Mouse (Mus musculus) kidney, embryonic 16.5 days (tissue): Measurements from ENCODE around the gene Amdhd2. TPM values are rescaled to one million over a fixed set of nuclear protein-coding genes. Genes with fewer than 3 reads are reported as not detected.

Source experiments
- ATAC-seq: fragments of 200-750 bp; cut with Nextera tagmentation; 2 replicates; pipeline ENCODE4 v1.8.0; 2017; ENCODE audit warnings: moderate TSS enrichment; ENCODE audit not compliant: low FRiP score, low TSS enrichment
- H3K27ac ChIP-seq: fragments of 300-500 bp; sonication (generic); 2 replicates; pipeline ENCODE4 v1.5.1; 2014; ENCODE audit warnings: low read length
- H3K27me3 ChIP-seq: fragments of 300-500 bp; sonication (generic); 2 replicates; pipeline ENCODE4 v1.6.1; 2014; ENCODE audit warnings: low read length, control low read depth, mixed read lengths; ENCODE audit not compliant: insufficient read depth
- H3K36me3 ChIP-seq: fragments of 300-500 bp; sonication (generic); 2 replicates; pipeline ENCODE4 v1.6.1; 2014; ENCODE audit warnings: low read length, control low read depth, mixed read lengths; ENCODE audit not compliant: insufficient read depth
- H3K4me1 ChIP-seq: fragments of 300-500 bp; sonication (generic); 2 replicates; pipeline ENCODE4 v1.6.1; 2014; ENCODE audit warnings: low read length, control low read depth, mixed read lengths; ENCODE audit not compliant: insufficient read depth
- H3K4me2 ChIP-seq: fragments of 300-500 bp; sonication (generic); replicated peaks from 2 replicates; pipeline ENCODE4 v1.6.1; 2014; ENCODE audit warnings: low read depth, low read length
- H3K4me3 ChIP-seq: fragments of 300-500 bp; sonication (generic); 2 replicates; pipeline ENCODE4 v1.5.1; 2014; ENCODE audit warnings: mild to moderate bottlenecking, low read length
- H3K9ac ChIP-seq: fragments of 300-500 bp; sonication (generic); replicated peaks from 2 replicates; pipeline ENCODE4 v1.6.1; 2014; ENCODE audit warnings: low read length
- H3K9me3 ChIP-seq: fragments of 300-500 bp; sonication (generic); 2 replicates; pipeline ENCODE4 v1.6.1; 2016; ENCODE audit warnings: low read length, control low read depth
- WGBS: fragments of 180-500 bp; shearing (Covaris S2); extraction: QIAGEN DNeasy Blood & Tissue Kit; methylation state at CpG from one replicate; pipeline ENCODE4 v1.1.7; 2014; 5-methylcytosine and 5-hydroxymethylcytosine counted together
- polyA plus RNA-seq: library from polyadenylated mRNA; unstranded; fragments of >200 nt; fragmentation: Nextera tagmentation; extraction: Ambion mirVana; gene quantifications from 2 replicates; pipeline ENCODE4 v1.2.1, GENCODE M21; 2015

Amdhd2 gene
- polyA plus RNA-seq, 1 experiment from 2014 or later = 42.1 TPM

DNA sequence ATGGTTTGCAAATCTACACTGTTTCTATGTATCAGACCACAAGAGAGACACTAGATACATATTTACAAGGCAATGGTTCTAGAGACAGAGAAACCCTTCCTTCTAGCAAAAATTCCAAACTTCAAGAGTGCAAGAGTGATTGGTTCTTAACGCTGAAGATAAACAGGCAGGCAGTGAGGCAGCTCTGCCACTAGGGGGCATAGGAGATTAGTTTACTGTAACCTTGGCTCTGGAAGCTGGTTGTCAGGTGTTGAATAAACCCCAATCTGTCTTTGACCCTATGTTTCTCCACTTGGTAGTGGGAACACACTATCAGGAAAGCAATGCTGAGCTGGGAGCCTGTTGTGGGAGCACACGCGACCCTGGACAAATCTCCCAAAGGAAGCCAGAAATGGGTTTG is 9.9 kb upstream of the Amdhd2 start:
- no peak overlapping the region for H3K4me2 ChIP-seq
- peaks cover 6% of the 10 kb centered on the region for H3K4me1 ChIP-seq
- no peaks in the 10 kb centered on the region for H3K27me3 ChIP-seq
- no peaks in the 10 kb centered on the region for H3K36me3 ChIP-seq
- no peak overlapping the region for H3K9ac ChIP-seq
- H3K9me3 ChIP-seq = no peaks in the 10 kb centered on the region
- no peak for ATAC-seq
- H3K27ac ChIP-seq = no peak overlapping the region
- H3K4me3 ChIP-seq = no peak overlapping the region
- 5% methylated on average over 3 of the region's 3 CpGs for WGBS

DNA sequence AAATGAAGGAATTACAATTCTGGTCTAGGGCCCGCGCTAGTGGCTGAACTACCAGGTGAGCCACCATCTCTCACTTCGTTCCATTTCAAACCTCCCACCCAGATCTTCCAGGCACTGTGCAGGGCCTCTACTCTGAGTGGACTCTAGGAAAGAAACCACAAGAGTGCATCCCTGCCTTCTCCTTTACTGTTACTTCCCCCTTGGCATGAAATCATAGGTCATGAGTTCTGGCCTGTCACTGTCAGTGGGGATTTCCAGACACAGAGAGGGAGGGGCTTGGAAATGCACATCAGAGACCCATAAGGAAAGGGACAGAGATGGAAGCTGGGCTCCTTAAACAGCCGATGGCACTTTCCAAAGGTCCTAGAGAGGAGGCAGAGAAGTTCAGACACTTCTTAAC is 8.2 kb upstream of the Amdhd2 start:
- H3K36me3 ChIP-seq = no peaks in the 10 kb centered on the region
- no peaks in the 10 kb centered on the region for H3K27me3 ChIP-seq
- H3K4me1 ChIP-seq = peaks cover 19% of the 10 kb centered on the region
- no peak overlapping the region for H3K4me3 ChIP-seq
- no peak overlapping the region for H3K4me2 ChIP-seq
- H3K27ac ChIP-seq = no peak overlapping the region
- WGBS = 84% methylated on average over 4 of the region's 4 CpGs
- no peak for ATAC-seq
- H3K9ac ChIP-seq = no peak overlapping the region
- no peaks in the 10 kb centered on the region for H3K9me3 ChIP-seq

DNA sequence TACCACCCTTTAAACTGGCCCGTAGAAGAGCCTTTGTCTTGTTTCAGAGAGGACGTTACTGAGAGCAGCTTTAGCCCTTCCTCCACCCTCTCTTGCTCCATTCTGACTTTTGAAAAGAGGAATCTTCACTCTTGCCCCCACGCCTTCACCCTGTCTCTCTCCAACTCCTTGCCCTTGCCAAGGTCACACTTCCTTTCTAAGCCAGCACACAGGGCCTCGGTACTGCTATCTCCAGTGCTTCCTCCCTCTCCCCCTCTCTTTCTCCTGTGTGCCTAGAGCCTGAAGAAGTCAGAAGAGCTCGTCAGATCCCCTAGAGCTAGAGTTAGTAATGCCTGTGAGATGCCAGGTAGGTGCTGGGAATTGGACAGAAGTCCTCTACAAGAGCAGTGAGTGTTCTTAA is 7.2 kb upstream of the Amdhd2 start:
- H3K27me3 ChIP-seq = no peaks in the 10 kb centered on the region
- H3K4me1 ChIP-seq = peaks cover 22% of the 10 kb centered on the region
- H3K4me2 ChIP-seq = no peak overlapping the region
- H3K9ac ChIP-seq = no peak overlapping the region
- H3K36me3 ChIP-seq = peaks cover under 1% of the 10 kb centered on the region; the same call in 1 of the 2 replicates
- no peaks in the 10 kb centered on the region for H3K9me3 ChIP-seq
- no peak for ATAC-seq
- WGBS = 70% methylated on average over 5 of the region's 5 CpGs
- H3K4me3 ChIP-seq = no peak overlapping the region
- no peak overlapping the region for H3K27ac ChIP-seq

DNA sequence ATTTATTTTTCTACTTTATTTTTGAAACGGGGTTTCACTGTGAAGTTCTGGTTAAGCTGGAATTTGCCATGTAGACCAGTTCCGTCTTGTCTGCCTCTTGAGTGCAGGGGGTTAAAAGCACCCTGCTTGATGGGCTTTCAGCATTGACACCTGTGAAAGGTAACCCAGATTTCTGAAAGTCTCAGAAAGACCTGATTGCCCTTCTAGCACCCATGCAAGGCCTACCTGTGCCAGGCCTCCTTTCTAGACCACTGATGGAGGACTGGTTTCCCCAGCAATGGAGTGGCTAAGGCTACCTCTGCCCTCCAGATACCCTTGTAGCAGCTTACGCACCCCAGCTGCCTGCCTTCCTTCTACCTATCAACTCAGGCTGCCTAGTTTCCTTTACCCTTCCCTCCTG is 6.6 kb upstream of the Amdhd2 start:
- Histone ChIP-seq H3K27ac (peak overlapping the region; percentile 97; the same call in 1 of the 2 replicates), H3K9me3 (no peaks in the 10 kb centered on the region), H3K36me3 (peaks cover 3% of the 10 kb centered on the region; the same call in 1 of the 2 replicates), H3K4me3 (peak overlapping the region; percentile 83), H3K4me2 (peak overlapping the region; percentile 75), H3K4me1 (peaks cover 22% of the 10 kb centered on the region), H3K27me3 (no peaks in the 10 kb centered on the region), H3K9ac (peak overlapping the region; percentile 91)
- 62% methylated on average over 3 of the region's 3 CpGs for WGBS
- ATAC-seq = no peak

DNA sequence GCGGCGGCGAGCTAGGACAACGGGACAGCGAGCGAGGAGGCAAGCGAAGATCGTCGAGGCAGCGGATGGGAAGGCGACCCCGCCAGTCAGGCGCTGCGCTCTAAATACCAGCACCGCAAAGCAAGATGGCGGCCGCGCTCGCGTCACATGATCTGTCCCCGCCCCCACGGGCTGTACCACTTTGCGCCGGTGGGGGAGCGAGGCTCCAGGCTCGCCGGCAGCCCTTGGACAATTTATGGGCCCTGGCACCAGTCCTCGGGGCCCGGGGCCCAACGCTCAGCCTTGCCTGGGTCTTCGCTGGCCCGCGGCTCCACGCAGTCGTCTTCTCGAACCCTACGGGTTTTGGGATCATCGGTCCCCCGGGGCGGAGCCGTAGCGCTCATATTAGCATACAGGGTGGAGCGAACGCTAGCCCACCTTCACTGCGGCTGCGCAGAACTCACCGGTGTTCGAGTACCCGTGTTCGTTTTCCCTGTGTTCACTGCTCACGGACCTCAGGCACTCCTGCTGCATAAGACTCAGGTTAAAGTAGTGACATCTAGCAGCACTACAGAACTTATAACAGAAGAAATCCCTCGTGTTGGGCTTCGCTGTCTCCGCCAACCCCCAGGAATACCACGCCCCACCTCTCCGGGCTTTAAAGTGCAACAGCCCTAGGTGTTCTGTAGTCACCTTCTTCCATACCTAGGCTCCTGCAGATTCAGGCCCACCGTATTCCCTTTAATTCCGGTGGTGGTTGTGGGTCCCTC is 5.9 kb upstream of the Amdhd2 start, which contains the start of gene Atp6v0c:
Atp6v0c (minus strand) TSS at position 386 of the 749 bp plus-strand sequence.
- H3K4me3 ChIP-seq = peak within 1 kb of the TSS; percentile 83
- peaks cover 22% of the 10 kb centered on the region for H3K4me1 ChIP-seq
- no peaks in the 10 kb centered on the region for H3K9me3 ChIP-seq
- peak; percentile 92 for ATAC-seq
- H3K4me2 ChIP-seq = peak within 1 kb of the TSS; percentile 75
- H3K36me3 ChIP-seq = peaks cover 3% of the 10 kb centered on the region; the same call in 1 of the 2 replicates
- peak within 1 kb of the TSS; percentile 91 for H3K9ac ChIP-seq
- peak within 1 kb of the TSS; percentile 97 for H3K27ac ChIP-seq
- no peaks in the 10 kb centered on the region for H3K27me3 ChIP-seq
- WGBS = under 1% methylated on average over 58 of the region's 58 CpGs

DNA sequence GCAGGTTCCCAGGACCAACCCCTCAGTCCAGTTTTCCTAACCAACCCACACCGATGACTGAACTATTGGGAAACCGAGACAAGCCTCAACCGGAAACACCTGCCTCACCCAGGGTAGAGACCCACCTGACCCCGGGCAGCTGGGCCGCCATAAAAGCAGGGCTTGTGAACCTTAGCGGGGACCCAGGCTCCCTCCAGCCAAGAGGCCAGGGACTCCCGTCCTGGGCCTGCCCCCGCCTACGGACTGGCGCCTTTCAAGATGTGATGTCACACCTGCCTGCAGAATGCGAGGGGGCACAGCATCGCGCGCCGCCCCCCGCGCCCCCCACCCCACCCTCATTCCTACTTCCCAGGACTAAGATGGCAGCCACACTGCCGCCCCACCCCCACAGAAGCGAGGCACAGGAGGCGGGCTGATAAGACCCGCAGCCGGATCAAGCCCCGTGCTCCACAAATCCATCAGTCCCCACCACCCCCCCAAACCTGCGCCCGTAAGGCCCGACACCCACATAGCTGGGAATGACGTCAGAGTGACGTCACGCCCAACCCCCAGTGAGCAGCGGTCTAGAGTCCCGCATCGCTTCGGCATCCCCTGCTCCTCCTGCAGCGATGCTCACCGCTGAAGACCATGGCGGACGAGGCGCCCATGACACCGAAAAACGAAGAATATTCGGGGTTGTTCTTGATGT is 5.2 kb upstream of the Amdhd2 start:
- under 1% methylated on average over 41 of the region's 41 CpGs for WGBS
- peak overlapping the region; percentile 97 for H3K27ac ChIP-seq
- peak; percentile 52 for ATAC-seq

DNA sequence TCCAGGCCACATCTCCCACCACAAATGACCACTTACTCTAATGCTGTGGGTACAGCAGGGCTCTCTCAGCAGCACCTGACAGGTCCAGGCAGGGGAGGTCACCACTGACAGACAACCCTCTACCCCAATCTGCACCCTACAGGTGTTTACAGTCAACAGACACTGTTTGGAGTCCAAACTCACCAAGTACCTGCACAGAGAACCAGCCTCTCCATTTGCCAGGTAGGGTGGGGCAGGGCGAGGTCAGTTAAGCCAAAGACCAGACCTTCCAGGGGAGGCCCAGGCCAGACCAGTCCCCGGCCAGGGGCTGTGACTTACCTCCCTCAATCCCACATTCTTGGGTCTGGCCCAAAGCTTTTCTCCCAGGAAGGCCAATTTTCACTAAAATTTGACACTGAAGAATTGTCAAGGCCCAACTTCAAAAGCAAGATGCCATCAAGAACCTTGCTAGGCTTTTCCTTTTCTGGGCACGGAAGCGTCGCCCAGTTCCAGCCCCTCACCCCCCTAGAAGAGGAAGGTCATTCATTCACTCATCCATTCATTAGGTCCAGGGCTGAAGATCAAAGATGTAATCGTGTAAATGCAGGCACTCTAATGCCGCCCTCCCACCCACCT is 4.4 kb upstream of the Amdhd2 start:
- H3K27me3 ChIP-seq = no peaks in the 10 kb centered on the region
- H3K9ac ChIP-seq = peak overlapping the region; percentile 91
- peak overlapping the region; percentile 83 for H3K4me3 ChIP-seq
- H3K9me3 ChIP-seq = no peaks in the 10 kb centered on the region
- H3K4me2 ChIP-seq = peak overlapping the region; percentile 75
- peaks cover 22% of the 10 kb centered on the region for H3K4me1 ChIP-seq
- WGBS = 40% methylated on average over 7 of the region's 7 CpGs
- no peak for ATAC-seq
- H3K36me3 ChIP-seq = peaks cover 3% of the 10 kb centered on the region; the same call in 1 of the 2 replicates
- peak overlapping the region; percentile 97; the same call in 1 of the 2 replicates for H3K27ac ChIP-seq

More for the DNA sequence above, 5.2 kb upstream of the Amdhd2 start:
- H3K4me1 ChIP-seq = peaks cover 22% of the 10 kb centered on the region
- H3K36me3 ChIP-seq = peaks cover 3% of the 10 kb centered on the region; the same call in 1 of the 2 replicates
- H3K4me2 ChIP-seq = peak overlapping the region; percentile 75
- H3K27me3 ChIP-seq = no peaks in the 10 kb centered on the region
- H3K9ac ChIP-seq = peak overlapping the region; percentile 91
- no peaks in the 10 kb centered on the region for H3K9me3 ChIP-seq
- peak overlapping the region; percentile 83 for H3K4me3 ChIP-seq

DNA sequence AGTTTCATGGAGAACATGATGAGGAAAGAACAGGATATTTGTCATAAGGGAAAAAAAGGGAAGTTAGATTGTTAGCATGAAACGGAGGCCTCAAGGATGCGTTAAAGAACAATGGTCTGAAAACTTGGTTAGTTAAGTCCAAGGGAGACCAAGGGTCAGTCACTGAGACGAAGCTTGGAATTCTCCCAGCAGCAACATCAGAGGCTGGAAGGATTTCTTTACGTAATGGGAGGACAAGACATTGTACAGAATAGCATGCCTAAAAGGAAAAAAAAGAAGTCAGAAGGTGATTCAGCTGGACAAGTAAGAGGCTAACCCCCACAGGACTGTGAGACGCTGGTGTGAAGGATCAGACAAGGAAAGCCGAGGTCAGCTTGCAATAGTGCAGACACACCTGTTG is 3.6 kb upstream of the Amdhd2 start:
- Histone ChIP-seq H3K4me3 (peak overlapping the region; percentile 83; the same call in 1 of the 2 replicates), H3K9me3 (no peaks in the 10 kb centered on the region), H3K4me1 (peaks cover 29% of the 10 kb centered on the region), H3K4me2 (peak overlapping the region; percentile 75; the same call in 1 of the 2 replicates), H3K36me3 (peaks cover 3% of the 10 kb centered on the region; the same call in 1 of the 2 replicates), H3K9ac (no peak overlapping the region), H3K27ac (no peak overlapping the region), H3K27me3 (no peaks in the 10 kb centered on the region)
- no peak for ATAC-seq
- WGBS = 85% methylated on average over 6 of the region's 6 CpGs

DNA sequence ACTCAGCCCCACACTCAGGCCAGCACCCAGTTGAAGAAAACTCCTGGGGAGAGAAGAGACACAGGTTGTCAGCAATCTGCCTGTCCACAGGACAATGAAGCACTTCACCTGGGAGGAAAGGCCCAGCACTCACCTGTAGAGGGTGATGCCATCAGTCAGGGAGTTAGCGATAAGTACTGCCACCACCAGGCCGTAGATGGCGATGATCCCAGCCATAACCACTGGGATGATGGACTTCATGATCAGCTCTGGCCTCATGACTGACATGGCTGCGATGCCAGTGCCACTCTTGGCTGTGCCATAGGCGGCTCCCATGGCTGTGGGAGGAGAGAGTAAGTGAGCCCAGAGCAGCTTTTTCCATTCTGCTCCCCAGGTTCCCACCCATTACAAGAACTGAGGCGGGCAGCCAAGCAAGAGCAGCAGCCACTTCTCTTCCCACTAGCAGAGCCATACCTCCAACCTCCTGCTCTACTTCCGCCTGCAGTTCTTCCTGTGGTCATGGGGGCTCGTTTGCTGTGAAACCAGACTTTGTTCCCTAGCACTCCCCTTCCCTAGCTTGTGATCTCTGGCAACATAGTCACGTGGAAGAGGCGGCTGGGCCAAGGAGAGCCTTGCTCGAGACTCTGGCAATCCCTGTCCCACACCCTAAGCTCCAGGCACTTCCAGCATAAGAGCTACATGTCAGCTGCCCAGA is 1.1 kb upstream of the Amdhd2 start:
- Histone ChIP-seq H3K9ac (no peak overlapping the region), H3K4me1 (peaks cover 23% of the 10 kb centered on the region), H3K9me3 (no peaks in the 10 kb centered on the region), H3K27ac (no peak overlapping the region), H3K36me3 (peaks cover 3% of the 10 kb centered on the region; the same call in 1 of the 2 replicates), H3K27me3 (no peaks in the 10 kb centered on the region), H3K4me3 (no peak overlapping the region), H3K4me2 (no peak overlapping the region)
- WGBS = 87% methylated on average over 11 of the region's 11 CpGs
- ATAC-seq = no peak
